Mouse (Mus musculus) liver, adult 2 months (tissue): Measurements from ENCODE around the gene Slc6a17. TPM values are rescaled to one million over a fixed set of nuclear protein-coding genes. Genes with fewer than 3 reads are reported as not detected.

Source experiments
- DNase-seq: peaks from one replicate; pipeline ENCODE4 v3.0.0-alpha.2; 2011; ENCODE audit warnings: low read depth, low spot score; ENCODE audit errors: extremely low read depth
- H3K27ac ChIP-seq: fragments of 200-500 bp; replicated peaks from 2 replicates; pipeline ENCODE4 v1.5.1; 2012; ENCODE audit warnings: low read depth, mild to moderate bottlenecking, control low read depth, inconsistent platforms, low read length; ENCODE audit not compliant: insufficient read depth
- H3K27me3 ChIP-seq: fragments of 200-500 bp; 2 replicates; pipeline ENCODE4 v1.6.1; 2012; ENCODE audit warnings: mild to moderate bottlenecking, moderate library complexity, low read length, inconsistent platforms; ENCODE audit not compliant: control insufficient read depth, insufficient read depth
- H3K36me3 ChIP-seq: fragments of 200-500 bp; 2 replicates; pipeline ENCODE4 v1.6.1; 2012; ENCODE audit warnings: low read length, inconsistent platforms; ENCODE audit not compliant: control insufficient read depth, insufficient read depth
- H3K4me1 ChIP-seq: fragments of 200-500 bp; 2 replicates; pipeline ENCODE4 v1.6.1; 2011; ENCODE audit warnings: low read length; ENCODE audit not compliant: control insufficient read depth, insufficient read depth
- H3K4me3 ChIP-seq: fragments of 200-500 bp; 2 replicates; pipeline ENCODE4 v1.5.1; 2011; ENCODE audit warnings: low read depth, mild to moderate bottlenecking, control low read depth, low read length, moderate library complexity; ENCODE audit not compliant: insufficient read depth
- H3K79me2 ChIP-seq: fragments of 200-500 bp; 2 replicates; pipeline ENCODE4 v1.6.1; 2012; ENCODE audit warnings: inconsistent platforms, mild to moderate bottlenecking, low read length, moderate library complexity; ENCODE audit not compliant: control insufficient read depth, insufficient read depth
- H3K9ac ChIP-seq: fragments of 200-500 bp; 2 replicates; pipeline ENCODE4 v1.6.1; 2012; ENCODE audit warnings: low read depth, mild to moderate bottlenecking, control low read depth, inconsistent platforms, low read length
- CTCF ChIP-seq: fragments of 200-500 bp; IDR thresholded peaks from 2 replicates; pipeline ENCODE4 v1.5.1; 2011; ENCODE audit warnings: low read depth, low read length, control low read depth
- POLR2A ChIP-seq: fragments of 200-500 bp; IDR thresholded peaks from 2 replicates; pipeline ENCODE4 v1.6.1; 2011; ENCODE audit warnings: low read length, control low read depth; ENCODE audit not compliant: insufficient read depth; ENCODE audit errors: extremely low read depth
- WGBS: fragments of 180-500 bp; shearing (Covaris S2); methylation state at CpG from one replicate; pipeline ENCODE4 v1.1.7; 2018; 5-methylcytosine and 5-hydroxymethylcytosine counted together
- polyA plus RNA-seq: library from polyadenylated mRNA; depleted of rRNA; stranded (reverse); fragments of >200 nt; gene quantifications from 2 replicates; pipeline ENCODE4 v1.2.3, GENCODE M21; 2012
- total RNA-seq: library from RNA; depleted of rRNA; stranded (reverse); fragments of >200 nt; gene quantifications from 2 replicates; pipeline ENCODE4 v1.2.3, GENCODE M21; 2014

The Slc6a17 gene
- total and polyA plus RNA-seq, 2 experiments, result 0.02 TPM; not detected in 1

- no peaks in the 10 kb centered on the region; the same call in 1 of the 2 replicates for H3K27me3 ChIP-seq
- WGBS, result 79% methylated on average over 8 of the region's 8 CpGs
- no peak overlapping the region for H3K9ac ChIP-seq
- H3K36me3 ChIP-seq, result no peaks in the 10 kb centered on the region
- TF ChIP-seq POLR2A (no peak), CTCF (no peak)
- no peak overlapping the region for H3K4me3 ChIP-seq
- no peak overlapping the region for H3K27ac ChIP-seq
- no peaks in the 10 kb centered on the region for H3K79me2 ChIP-seq
- no peak for DNase-seq
- no peaks in the 10 kb centered on the region for H3K4me1 ChIP-seq
Measured at GRCm38 (mm10) chr3:107543158-107544080, 25.6 kb upstream of the Slc6a17 start.

GRCm38 (mm10) chr3:107542584-107542983 lies 24.8 kb upstream of the Slc6a17 start:
- no peak overlapping the region for H3K27ac ChIP-seq
- H3K79me2 ChIP-seq, result no peaks in the 10 kb centered on the region
- H3K27me3 ChIP-seq, result no peaks in the 10 kb centered on the region; the same call in 1 of the 2 replicates
- H3K4me3 ChIP-seq, result no peak overlapping the region
- no peak overlapping the region for H3K9ac ChIP-seq
- 68% methylated on average over 4 of the region's 4 CpGs for WGBS
- no peak for DNase-seq
- H3K36me3 ChIP-seq, result no peaks in the 10 kb centered on the region
- no peaks in the 10 kb centered on the region for H3K4me1 ChIP-seq
- TF ChIP-seq CTCF, result no peak
- no peak for TF ChIP-seq POLR2A

- Histone ChIP-seq H3K27ac (no peak overlapping the region), H3K79me2 (no peaks in the 10 kb centered on the region), H3K9ac (no peak overlapping the region), H3K4me1 (no peaks in the 10 kb centered on the region), H3K4me3 (no peak overlapping the region), H3K27me3 (no peaks in the 10 kb centered on the region; the same call in 1 of the 2 replicates), H3K36me3 (no peaks in the 10 kb centered on the region)
- DNase-seq, result no peak
- TF ChIP-seq POLR2A (no peak), CTCF (no peak)
- 46% methylated on average over 8 of the region's 8 CpGs for WGBS
Measured at GRCm38 (mm10) chr3:107537504-107537889, 19.7 kb upstream of the Slc6a17 start.

GRCm38 (mm10) chr3:107536810-107537503 lies 19.1 kb upstream of the Slc6a17 start:
- Histone ChIP-seq H3K4me1 (no peaks in the 10 kb centered on the region), H3K9ac (no peak overlapping the region), H3K27me3 (no peaks in the 10 kb centered on the region; the same call in 1 of the 2 replicates), H3K36me3 (no peaks in the 10 kb centered on the region), H3K79me2 (no peaks in the 10 kb centered on the region), H3K4me3 (no peak overlapping the region), H3K27ac (no peak overlapping the region)
- DNase-seq, result no peak
- 12% methylated on average over 17 of the region's 17 CpGs for WGBS
- TF ChIP-seq CTCF, result no peak
- TF ChIP-seq POLR2A, result no peak

- no peak for DNase-seq
- TF ChIP-seq CTCF (no peak), POLR2A (no peak)
- Histone ChIP-seq H3K4me1 (no peaks in the 10 kb centered on the region), H3K36me3 (no peaks in the 10 kb centered on the region), H3K27ac (no peak overlapping the region), H3K4me3 (no peak overlapping the region), H3K79me2 (no peaks in the 10 kb centered on the region), H3K9ac (no peak overlapping the region), H3K27me3 (no peaks in the 10 kb centered on the region)
- 83% methylated on average over 7 of the region's 7 CpGs for WGBS
Measured at GRCm38 (mm10) chr3:107534951-107535350, 17.1 kb upstream of the Slc6a17 start.
